Comparison of ENCODE assay signal across 15 mouse cellular contexts in genomic region chr17:88645299-88645698, GRCm38 (mm10). TPM values are rescaled to one million over a fixed set of nuclear protein-coding genes. Genes with fewer than 3 reads are reported as not detected.
"Had no signal": no experiment of that assay in that cellular context is flagged by ENCODE, and none has a peak within 500 bp of the region (broad histone marks: within the 10 kb centered on the region; RNA-seq: fewer than 3 reads in every experiment).

No protein-coding gene starts in this region.

- H3K27me3 ChIP-seq: liver, embryonic 13.5 days; lung, embryonic 15.5 days; neural tube, embryonic 13.5 days; stomach, embryonic 15.5 days had no signal

- DNase-seq: kidney, adult 18-20 months; kidney, postnatal 25 days; liver, embryonic 13.5 days; liver, postnatal 0 days; midbrain, embryonic 14.5 days; retina, postnatal 1 day; right cerebral cortex, postnatal 4 days; spleen, adult 18-20 months; thymus, postnatal 4 days had no signal

- H3K27ac ChIP-seq: left cerebral cortex, adult 2 months; limb, embryonic 10.5 days; liver, embryonic 13.5 days; lung, embryonic 15.5 days; neural tube, embryonic 13.5 days; stomach, embryonic 15.5 days had no signal

- H3K4me3 ChIP-seq: left cerebral cortex, adult 2 months; limb, embryonic 10.5 days; liver, embryonic 13.5 days; lung, embryonic 15.5 days; neural tube, embryonic 13.5 days; stomach, embryonic 15.5 days had no signal

- H3K4me1 ChIP-seq: limb, embryonic 10.5 days; liver, embryonic 13.5 days; neural tube, embryonic 13.5 days; stomach, embryonic 15.5 days had no signal

- H3K9me3 ChIP-seq: limb, embryonic 10.5 days; liver, embryonic 13.5 days; lung, embryonic 15.5 days; neural tube, embryonic 13.5 days; stomach, embryonic 15.5 days had no signal

- H3K36me3 ChIP-seq: neural tube, embryonic 13.5 days had no signal

- ATAC-seq: liver, postnatal 0 days had no signal

- H3K9ac ChIP-seq: liver, embryonic 13.5 days; liver, postnatal 0 days; lung, embryonic 15.5 days; neural tube, embryonic 13.5 days; stomach, embryonic 15.5 days had no signal

- H3K4me2 ChIP-seq: liver, embryonic 13.5 days; lung, embryonic 15.5 days; neural tube, embryonic 13.5 days; stomach, embryonic 15.5 days had no signal

RNA-seq across cellular contexts. Expression of gene Gtf2a1l, which starts 23.2 kb away (rescaled TPM):
- polyA plus RNA-seq: kidney, embryonic 16.5 days; liver, embryonic 13.5 days; liver, postnatal 0 days; midbrain, embryonic 14.5 days; neural tube, embryonic 13.5 days had no signal
